Mouse (Mus musculus): Measurements from ENCODE around the gene Sult2b1. TPM values are rescaled to one million over a fixed set of nuclear protein-coding genes. Genes with fewer than 3 reads are reported as not detected.

The Sult2b1 gene
- total and polyA plus RNA-seq, 3 experiments = 0.08 TPM; not detected in 2

GRCm38 (mm10) chr7:45808471-45808870, 24.0 kb upstream of the Sult2b1 start:
- no peak overlapping the region for H3K27ac ChIP-seq
- no peak overlapping the region for H3K4me3 ChIP-seq
- H3K9ac ChIP-seq (ENCODE audit: low read depth, low read length) = no peak overlapping the region
- no peaks in the 10 kb centered on the region for H3K27me3 ChIP-seq (ENCODE audit: control insufficient read depth, insufficient read depth, low read length)
- peaks cover 4% of the 10 kb centered on the region for H3K36me3 ChIP-seq (ENCODE audit: control insufficient read depth, insufficient read depth, low read length)
- H3K4me1 ChIP-seq (ENCODE audit: control insufficient read depth, insufficient read depth, low read length) = peaks cover 5% of the 10 kb centered on the region
- DNase-seq = no peak
- TF ChIP-seq EP300 (IDR thresholded peaks at IDR 0.05; ENCODE audit: insufficient read depth, low read depth, low read length) = no peak
- no peak for TF ChIP-seq POLR2A (IDR thresholded peaks at IDR 0.05; ENCODE audit: insufficient read depth, low read depth, low read length)
- TF ChIP-seq CTCF (IDR thresholded peaks at IDR 0.05) = no peak
- intact Hi-C loops (cut with DNase I) = loop anchor here (5.0 to 10.0 kb wide), 2 partner anchors 86 to 344 kb away; partner anchors contain the start of genes Bax and Fam83e
- no peaks in the 10 kb centered on the region for H3K79me2 ChIP-seq (replicated peaks; ENCODE audit: control insufficient read depth, insufficient read depth, low read length)
- WGBS = 61% methylated on average over 11 of the region's 11 CpGs

- Histone ChIP-seq H3K27ac (no peak overlapping the region), H3K9ac (ENCODE audit: low read depth, low read length) (no peak overlapping the region), H3K36me3 (ENCODE audit: control insufficient read depth, insufficient read depth, low read length) (no peaks in the 10 kb centered on the region), H3K4me3 (no peak overlapping the region), H3K4me1 (ENCODE audit: control insufficient read depth, insufficient read depth, low read length) (peaks cover 3% of the 10 kb centered on the region), H3K27me3 (ENCODE audit: control insufficient read depth, insufficient read depth, low read length) (no peaks in the 10 kb centered on the region), H3K79me2 (replicated peaks; ENCODE audit: control insufficient read depth, insufficient read depth, low read length) (no peaks in the 10 kb centered on the region)
- intact Hi-C loops (cut with DNase I) = loop anchor here (5.0 to 10.0 kb wide), 2 partner anchors 84 to 341 kb away; partner anchors contain the start of genes Bax and Fam83e
- DNase-seq = no peak
- WGBS = 64% methylated on average over 5 of the region's 5 CpGs
- TF ChIP-seq CTCF (IDR thresholded peaks at IDR 0.05) (no peak), POLR2A (IDR thresholded peaks at IDR 0.05; ENCODE audit: insufficient read depth, low read depth, low read length) (no peak), EP300 (IDR thresholded peaks at IDR 0.05; ENCODE audit: insufficient read depth, low read depth, low read length) (no peak)
Measured at GRCm38 (mm10) chr7:45805941-45806340, 21.5 kb upstream of the Sult2b1 start.

GRCm38 (mm10) chr7:45802551-45802950, 18.1 kb upstream of the Sult2b1 start:
- Histone ChIP-seq H3K79me2 (replicated peaks; ENCODE audit: control insufficient read depth, insufficient read depth, low read length) (no peaks in the 10 kb centered on the region), H3K36me3 (ENCODE audit: control insufficient read depth, insufficient read depth, low read length) (no peaks in the 10 kb centered on the region), H3K27me3 (ENCODE audit: control insufficient read depth, insufficient read depth, low read length) (peaks cover 7% of the 10 kb centered on the region), H3K27ac (no peak overlapping the region), H3K4me1 (ENCODE audit: control insufficient read depth, insufficient read depth, low read length) (peaks cover 5% of the 10 kb centered on the region), H3K9ac (ENCODE audit: low read depth, low read length) (no peak overlapping the region), H3K4me3 (no peak overlapping the region)
- no peak for DNase-seq
- intact Hi-C loops (cut with DNase I) = loop anchor here (5.0 to 10.0 kb wide), 2 partner anchors 135 to 338 kb away; partner anchors contain the start of gene Bax
- WGBS = 86% methylated on average over 6 of the region's 6 CpGs
- TF ChIP-seq CTCF (IDR thresholded peaks at IDR 0.05) (no peak), EP300 (IDR thresholded peaks at IDR 0.05; ENCODE audit: insufficient read depth, low read depth, low read length) (no peak), POLR2A (IDR thresholded peaks at IDR 0.05; ENCODE audit: insufficient read depth, low read depth, low read length) (no peak)

- Histone ChIP-seq H3K79me2 (replicated peaks; ENCODE audit: control insufficient read depth, insufficient read depth, low read length) (no peaks in the 10 kb centered on the region), H3K4me3 (peak overlapping the region; percentile 49), H3K36me3 (ENCODE audit: control insufficient read depth, insufficient read depth, low read length) (no peaks in the 10 kb centered on the region), H3K27me3 (ENCODE audit: control insufficient read depth, insufficient read depth, low read length) (peaks cover 9% of the 10 kb centered on the region), H3K9ac (ENCODE audit: low read depth, low read length) (peak overlapping the region; percentile 53), H3K4me1 (ENCODE audit: control insufficient read depth, insufficient read depth, low read length) (peaks cover 5% of the 10 kb centered on the region), H3K27ac (no peak overlapping the region)
- TF ChIP-seq EP300 (IDR thresholded peaks at IDR 0.05; ENCODE audit: insufficient read depth, low read depth, low read length) (peak; percentile 94), CTCF (IDR thresholded peaks at IDR 0.05) (no peak)
- under 1% methylated on average over 12 of the region's 12 CpGs for WGBS
- intact Hi-C loops (cut with DNase I) = loop anchor here (1.0 to 10.0 kb wide), 3 partner anchors 62 to 337 kb away; partner anchors contain the start of gene Bax
- peak; percentile 89 to 92 for DNase-seq
Measured at GRCm38 (mm10) chr7:45801348-45801747, 16.9 kb upstream of the Sult2b1 start.

GRCm38 (mm10) chr7:45800546-45801204, 16.2 kb upstream of the Sult2b1 start:
- peak in 1 of 2 experiments; percentile 40 for DNase-seq
- 3% methylated on average over 20 of the region's 25 CpGs for WGBS
- H3K27ac ChIP-seq = no peak overlapping the region
- peak overlapping the region; percentile 53; the same call in 1 of the 2 replicates for H3K9ac ChIP-seq (ENCODE audit: low read depth, low read length)
- peaks cover 5% of the 10 kb centered on the region for H3K4me1 ChIP-seq (ENCODE audit: control insufficient read depth, insufficient read depth, low read length)
- peak overlapping the region; percentile 49 for H3K4me3 ChIP-seq
- intact Hi-C loops (cut with DNase I) = loop anchor here (1.0 to 10.0 kb wide), 3 partner anchors 61 to 336 kb away; partner anchors contain the start of gene Bax
- peaks cover 9% of the 10 kb centered on the region for H3K27me3 ChIP-seq (ENCODE audit: control insufficient read depth, insufficient read depth, low read length)
- no peaks in the 10 kb centered on the region for H3K79me2 ChIP-seq (replicated peaks; ENCODE audit: control insufficient read depth, insufficient read depth, low read length)
- TF ChIP-seq EP300 (IDR thresholded peaks at IDR 0.05; ENCODE audit: insufficient read depth, low read depth, low read length) (no peak), POLR2A (IDR thresholded peaks at IDR 0.05; ENCODE audit: insufficient read depth, low read depth, low read length) (no peak), CTCF (IDR thresholded peaks at IDR 0.05) (no peak)
- H3K36me3 ChIP-seq (ENCODE audit: control insufficient read depth, insufficient read depth, low read length) = no peaks in the 10 kb centered on the region

- no peak overlapping the region for H3K4me3 ChIP-seq
- H3K27me3 ChIP-seq (ENCODE audit: control insufficient read depth, insufficient read depth, low read length) = peaks cover 9% of the 10 kb centered on the region
- no peak for DNase-seq
- no peak overlapping the region for H3K27ac ChIP-seq
- H3K79me2 ChIP-seq (replicated peaks; ENCODE audit: control insufficient read depth, insufficient read depth, low read length) = no peaks in the 10 kb centered on the region
- peaks cover 5% of the 10 kb centered on the region for H3K4me1 ChIP-seq (ENCODE audit: control insufficient read depth, insufficient read depth, low read length)
- no peak overlapping the region for H3K9ac ChIP-seq (ENCODE audit: low read depth, low read length)
- H3K36me3 ChIP-seq (ENCODE audit: control insufficient read depth, insufficient read depth, low read length) = no peaks in the 10 kb centered on the region
- intact Hi-C loops (cut with DNase I) = loop anchor here (5.0 to 10.0 kb wide), 2 partner anchors 137 to 335 kb away; partner anchors contain the start of gene Bax
- no peak for TF ChIP-seq POLR2A (IDR thresholded peaks at IDR 0.05; ENCODE audit: insufficient read depth, low read depth, low read length)
- TF ChIP-seq EP300 (IDR thresholded peaks at IDR 0.05; ENCODE audit: insufficient read depth, low read depth, low read length) = no peak
- no peak for TF ChIP-seq CTCF (IDR thresholded peaks at IDR 0.05)
- 32% methylated on average over 7 of the region's 7 CpGs for WGBS
Measured at GRCm38 (mm10) chr7:45800001-45800400, 15.5 kb upstream of the Sult2b1 start.
